Mouse (Mus musculus): ENCODE results near the gene Snap91.

Snap91 gene

GRCm38 (mm10) chr9:86880113-86880972 is at the start of gene Snap91:
Gene Snap91, minus strand, starts transcription at chr9:86880654.
- peak; percentile 80 for DNase-seq (ENCODE audit: low spot score)

- no peak for DNase-seq (ENCODE audit: low spot score)
Measured at GRCm38 (mm10) chr9:86926519-86926918, 46.1 kb upstream of the Snap91 start.

- no peak for DNase-seq (ENCODE audit: low spot score)
Measured at GRCm38 (mm10) chr9:86925688-86926087, 45.2 kb upstream of the Snap91 start.

- no peak for DNase-seq (ENCODE audit: low spot score)
Measured at GRCm38 (mm10) chr9:86922430-86922829, 42.0 kb upstream of the Snap91 start.

GRCm38 (mm10) chr9:86916543-86916942 is 36.1 kb upstream of the Snap91 start:
- no peak for DNase-seq (ENCODE audit: low spot score)

GRCm38 (mm10) chr9:86899502-86900199 is 19.2 kb upstream of the Snap91 start:
- DNase-seq (ENCODE audit: low spot score), result no peak

- peak; percentile 68 for DNase-seq (ENCODE audit: low spot score)
Measured at GRCm38 (mm10) chr9:86879216-86880112, 990 bp downstream of the Snap91 start.

GRCm38 (mm10) chr9:86878716-86879115 is 1.7 kb downstream of the Snap91 start:
- no peak for DNase-seq (ENCODE audit: low spot score)

GRCm38 (mm10) chr9:86873681-86874080 is 6.8 kb downstream of the Snap91 start:
- DNase-seq (ENCODE audit: low spot score), result no peak

- DNase-seq (ENCODE audit: low spot score), result no peak
Measured at GRCm38 (mm10) chr9:86869586-86870338, 10.7 kb downstream of the Snap91 start.

- no peak for DNase-seq (ENCODE audit: low spot score)
Measured at GRCm38 (mm10) chr9:86858101-86858500, 22.4 kb downstream of the Snap91 start.

- DNase-seq (ENCODE audit: low spot score), result no peak
Measured at GRCm38 (mm10) chr9:86857626-86858025, 22.8 kb downstream of the Snap91 start.

- DNase-seq (ENCODE audit: low spot score), result no peak
Measured at GRCm38 (mm10) chr9:86852861-86853260, 27.6 kb downstream of the Snap91 start.

- DNase-seq (ENCODE audit: low spot score), result no peak
Measured at GRCm38 (mm10) chr9:86851689-86852088, 28.8 kb downstream of the Snap91 start.

- DNase-seq (ENCODE audit: low spot score), result peak; percentile 12
Measured at GRCm38 (mm10) chr9:86850452-86851207, 29.8 kb downstream of the Snap91 start.

GRCm38 (mm10) chr9:86843747-86844353 is 36.6 kb downstream of the Snap91 start:
- DNase-seq (ENCODE audit: low spot score), result no peak

GRCm38 (mm10) chr9:86829792-86830191 is 50.7 kb downstream of the Snap91 start:
- no peak for DNase-seq (ENCODE audit: low spot score)

GRCm38 (mm10) chr9:86829034-86829433 is 51.4 kb downstream of the Snap91 start:
- peak; percentile 53 for DNase-seq (ENCODE audit: low spot score)

GRCm38 (mm10) chr9:86819366-86819765 is 61.1 kb downstream of the Snap91 start:
- no peak for DNase-seq (ENCODE audit: low spot score)

- no peak for DNase-seq (ENCODE audit: low spot score)
Measured at GRCm38 (mm10) chr9:86817673-86818072, 62.8 kb downstream of the Snap91 start.

Data from retina, embryonic 14.5 days (tissue).